Mouse (Mus musculus): ENCODE data around the gene Apex1. TPM values are rescaled to one million over a fixed set of nuclear protein-coding genes. Genes with fewer than 3 reads are reported as not detected.
A peak's percentile ranks its signal among the peaks of the same experiment; 100 is the strongest.
"Not testable (repeated sequence)": the region's sequence is repeated elsewhere in the genome, so short reads cannot be mapped to it uniquely, and the experiment has no call there.

Gene Apex1
- polyA plus RNA-seq, 1 experiment from 2014 or later, result 227 TPM

DNA sequence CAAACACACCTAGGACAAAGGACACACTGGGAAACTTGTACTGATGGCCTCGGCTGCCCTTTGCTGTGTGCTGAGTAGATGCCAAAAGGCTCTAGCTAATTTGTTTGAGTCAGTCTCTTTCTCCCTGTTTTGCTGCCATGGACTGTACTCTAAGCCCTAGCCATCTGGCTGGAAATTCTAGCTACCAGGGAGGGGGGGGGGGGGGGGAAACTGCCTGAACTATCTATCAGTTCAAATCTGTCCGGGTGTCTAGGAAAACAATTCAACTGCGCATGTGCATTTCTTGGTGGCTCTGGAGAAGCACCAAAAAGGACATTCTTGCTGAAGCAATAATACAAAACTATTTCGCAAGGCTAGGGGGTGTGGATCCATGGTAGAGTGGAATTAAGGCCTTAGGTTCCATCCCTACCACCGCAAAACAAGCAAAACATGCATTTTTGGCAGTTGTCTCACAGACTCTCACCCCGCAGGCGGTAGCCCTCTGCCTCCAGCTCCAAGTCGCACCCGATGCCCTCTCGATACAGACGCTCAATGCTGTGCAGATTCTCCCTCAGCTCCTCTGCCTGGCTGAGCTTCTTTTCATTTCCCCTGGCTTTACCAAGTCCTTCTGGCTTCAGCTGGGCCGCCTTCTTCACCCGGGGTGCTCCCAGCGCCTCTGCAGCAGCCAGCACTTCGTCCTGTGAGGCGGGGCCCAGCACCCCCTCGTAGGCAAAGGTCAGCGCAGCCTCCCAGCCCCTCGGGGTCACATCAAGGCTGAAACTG is 28.6 kb upstream of the Apex1 start:
- H3K27ac ChIP-seq (replicated peaks; ENCODE audit: low read depth, low read length), result no peak overlapping the region
- no peaks in the 10 kb centered on the region for H3K4me1 ChIP-seq (ENCODE audit: control insufficient read depth, insufficient read depth, low read length)
- H3K9ac ChIP-seq (replicated peaks; ENCODE audit: low read length), result peak overlapping the region; percentile 55
- H3K9me3 ChIP-seq (ENCODE audit: control insufficient read depth, low read length), result no peaks in the 10 kb centered on the region
- peak overlapping the region; percentile 42 for H3K4me3 ChIP-seq (replicated peaks; ENCODE audit: low read depth, low read length)
- ATAC-seq (ENCODE audit: low FRiP score, low TSS enrichment), result 0 out of 2 replicates have a peak, but pooled peaks have one; percentile 31
- H3K4me2 ChIP-seq (ENCODE audit: low read length), result peak overlapping the region; percentile 79
- WGBS, result 14% methylated on average over 19 of the region's 19 CpGs
- H3K36me3 ChIP-seq (ENCODE audit: control insufficient read depth, insufficient read depth, low read length), result no peaks in the 10 kb centered on the region
- no peaks in the 10 kb centered on the region for H3K27me3 ChIP-seq (ENCODE audit: control insufficient read depth, insufficient read depth, low read length)
- DNase-seq, result peak; percentile 53

GRCm38 (mm10) chr14:50896747-50897373 is 27.9 kb upstream of the Apex1 start:
- Histone ChIP-seq H3K27me3 (ENCODE audit: control insufficient read depth, insufficient read depth, low read length) (no peaks in the 10 kb centered on the region), H3K36me3 (ENCODE audit: control insufficient read depth, insufficient read depth, low read length) (no peaks in the 10 kb centered on the region), H3K27ac (replicated peaks; ENCODE audit: low read depth, low read length) (no peak overlapping the region), H3K4me3 (replicated peaks; ENCODE audit: low read depth, low read length) (peak overlapping the region; percentile 42), H3K9ac (replicated peaks; ENCODE audit: low read length) (peak overlapping the region; percentile 55), H3K9me3 (ENCODE audit: control insufficient read depth, low read length) (no peaks in the 10 kb centered on the region), H3K4me1 (ENCODE audit: control insufficient read depth, insufficient read depth, low read length) (no peaks in the 10 kb centered on the region), H3K4me2 (ENCODE audit: low read length) (peak overlapping the region; percentile 79)
- WGBS, result 18% methylated on average over 23 of the region's 23 CpGs
- DNase-seq (peak; percentile 65), ATAC-seq (ENCODE audit: low FRiP score, low TSS enrichment) (peak; percentile 29; the same call in 1 of the 2 replicates)

DNA sequence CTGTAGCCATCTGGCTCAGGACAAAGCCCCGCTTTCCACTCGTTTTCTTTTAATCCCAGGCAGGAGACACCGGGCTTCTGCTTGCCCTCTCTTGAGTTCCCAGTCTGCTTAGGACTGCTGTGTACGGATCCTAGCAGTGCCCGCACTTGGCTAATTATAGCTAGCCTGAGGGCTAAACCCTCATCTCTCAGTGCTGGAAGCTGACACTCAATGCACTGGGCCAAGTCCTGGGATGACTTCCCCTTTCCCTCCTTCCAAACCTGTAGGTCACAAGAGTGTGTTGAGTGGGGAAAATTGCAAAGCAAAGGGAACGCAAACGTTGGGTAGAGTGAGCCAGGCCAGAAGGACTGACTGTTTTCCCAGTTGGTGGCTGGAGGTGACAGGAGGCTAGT is 27.4 kb upstream of the Apex1 start, which contains the start of gene Klhl33:
Klhl33 (minus strand) TSS at position 134 of the 392 bp plus-strand sequence.
- Histone ChIP-seq H3K4me1 (ENCODE audit: control insufficient read depth, insufficient read depth, low read length) (no peaks in the 10 kb centered on the region), H3K27me3 (ENCODE audit: control insufficient read depth, insufficient read depth, low read length) (no peaks in the 10 kb centered on the region), H3K27ac (replicated peaks; ENCODE audit: low read depth, low read length) (no peak within 1 kb of the TSS), H3K4me3 (replicated peaks; ENCODE audit: low read depth, low read length) (peak within 1 kb of the TSS; percentile 42), H3K4me2 (ENCODE audit: low read length) (peak within 1 kb of the TSS; percentile 79), H3K36me3 (ENCODE audit: control insufficient read depth, insufficient read depth, low read length) (no peaks in the 10 kb centered on the region), H3K9me3 (ENCODE audit: control insufficient read depth, low read length) (no peaks in the 10 kb centered on the region), H3K9ac (replicated peaks; ENCODE audit: low read length) (peak within 1 kb of the TSS; percentile 55)
- 40% methylated on average over 7 of the region's 7 CpGs for WGBS
- ATAC-seq (ENCODE audit: low FRiP score, low TSS enrichment) (no peak), DNase-seq (no peak)

DNA sequence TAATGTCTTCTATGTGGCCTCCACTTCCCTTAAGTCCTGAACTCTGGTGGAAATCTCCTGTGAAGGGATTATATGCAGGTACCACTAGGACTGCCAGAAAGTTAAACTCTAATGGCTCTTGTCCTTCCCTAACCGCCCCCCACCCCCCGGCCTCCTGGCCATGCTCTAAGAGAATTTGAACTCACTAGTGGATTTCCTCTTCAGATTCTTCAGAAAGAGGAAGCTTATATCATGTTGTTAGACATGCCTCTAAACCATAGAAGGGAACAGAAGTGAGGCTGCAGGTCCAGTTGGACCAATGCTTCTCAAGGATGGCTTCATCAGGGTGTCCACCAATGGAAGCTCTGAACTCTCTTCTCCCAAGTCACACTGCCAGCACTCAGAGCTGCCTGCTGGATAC is 26.8 kb upstream of the Apex1 start:
- ATAC-seq (ENCODE audit: low FRiP score, low TSS enrichment); H3K27ac ChIP-seq (replicated peaks; ENCODE audit: low read depth, low read length); H3K4me3 ChIP-seq (replicated peaks; ENCODE audit: low read depth, low read length); H3K4me1 ChIP-seq (ENCODE audit: control insufficient read depth, insufficient read depth, low read length); H3K4me2 ChIP-seq (ENCODE audit: low read length); H3K36me3 ChIP-seq (ENCODE audit: control insufficient read depth, insufficient read depth, low read length); DNase-seq; H3K27me3 ChIP-seq (ENCODE audit: control insufficient read depth, insufficient read depth, low read length); H3K9ac ChIP-seq (replicated peaks; ENCODE audit: low read length); H3K9me3 ChIP-seq (ENCODE audit: control insufficient read depth, low read length): not testable (repeated sequence)
- 92% methylated on average over 2 of the region's 2 CpGs for WGBS

DNA sequence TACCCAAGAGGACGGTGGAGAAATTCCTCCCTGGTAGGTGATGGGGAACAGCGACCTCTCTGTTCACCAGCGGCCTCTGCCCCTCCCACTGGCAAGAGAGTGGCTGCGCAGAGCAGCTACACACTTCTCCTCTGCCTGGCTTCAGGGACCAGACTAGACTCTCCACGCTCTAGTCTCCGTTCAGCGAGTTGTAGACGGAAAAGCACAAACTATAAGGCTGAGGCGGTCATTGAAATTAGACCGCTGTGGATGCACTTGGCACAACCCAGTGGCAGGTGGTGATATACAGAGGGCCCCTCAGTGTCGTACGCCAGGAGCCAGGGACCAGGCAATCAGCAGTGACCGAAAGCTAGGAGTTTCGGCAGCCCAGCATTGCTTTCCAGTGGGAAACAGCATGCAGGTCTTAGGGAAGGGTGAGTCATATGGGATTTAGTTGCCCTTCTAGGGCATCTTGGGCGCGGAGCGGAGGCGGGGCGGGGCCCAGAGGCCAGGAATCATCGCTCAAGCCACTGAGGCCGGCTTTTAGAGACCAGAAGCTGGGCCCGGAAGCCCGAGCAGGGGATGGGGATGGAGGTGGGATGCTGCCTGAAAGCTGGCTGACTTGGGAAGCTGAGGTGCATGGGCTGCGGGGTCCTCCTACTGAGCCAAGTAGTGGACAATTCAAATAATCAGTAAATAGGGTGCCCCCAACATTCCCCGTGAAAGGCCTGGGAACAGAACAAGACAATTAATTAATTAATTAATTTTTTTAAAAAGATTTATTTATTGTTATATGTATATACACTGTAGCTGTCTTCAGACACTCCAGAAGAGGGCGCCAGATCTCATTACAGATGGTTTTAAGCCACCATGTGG is 20.6 kb upstream of the Apex1 start:
- Histone ChIP-seq H3K4me1 (ENCODE audit: control insufficient read depth, insufficient read depth, low read length) (no peaks in the 10 kb centered on the region; the same call in 1 of the 2 replicates), H3K4me3 (replicated peaks; ENCODE audit: low read depth, low read length) (peak overlapping the region; percentile 39), H3K27ac (replicated peaks; ENCODE audit: low read depth, low read length) (peak overlapping the region; percentile 32; the same call in 1 of the 2 replicates), H3K4me2 (ENCODE audit: low read length) (peak overlapping the region; percentile 64), H3K27me3 (ENCODE audit: control insufficient read depth, insufficient read depth, low read length) (no peaks in the 10 kb centered on the region), H3K36me3 (ENCODE audit: control insufficient read depth, insufficient read depth, low read length) (no peaks in the 10 kb centered on the region), H3K9me3 (ENCODE audit: control insufficient read depth, low read length) (no peaks in the 10 kb centered on the region), H3K9ac (replicated peaks; ENCODE audit: low read length) (peak overlapping the region; percentile 54)
- peak; percentile 74 for DNase-seq
- 3% methylated on average over 26 of the region's 26 CpGs for WGBS
- peak; percentile 66 for ATAC-seq (ENCODE audit: low FRiP score, low TSS enrichment)

- no peaks in the 10 kb centered on the region for H3K9me3 ChIP-seq (ENCODE audit: control insufficient read depth, low read length)
- H3K4me1 ChIP-seq (ENCODE audit: control insufficient read depth, insufficient read depth, low read length), result no peaks in the 10 kb centered on the region; the same call in 1 of the 2 replicates
- no peak overlapping the region for H3K9ac ChIP-seq (replicated peaks; ENCODE audit: low read length)
- no peak overlapping the region for H3K4me3 ChIP-seq (replicated peaks; ENCODE audit: low read depth, low read length)
- no peaks in the 10 kb centered on the region for H3K27me3 ChIP-seq (ENCODE audit: control insufficient read depth, insufficient read depth, low read length)
- WGBS, result 85% methylated on average over 4 of the region's 4 CpGs
- no peak overlapping the region for H3K27ac ChIP-seq (replicated peaks; ENCODE audit: low read depth, low read length)
- DNase-seq (no peak), ATAC-seq (ENCODE audit: low FRiP score, low TSS enrichment) (no peak)
- H3K4me2 ChIP-seq (ENCODE audit: low read length), result no peak overlapping the region
- no peaks in the 10 kb centered on the region for H3K36me3 ChIP-seq (ENCODE audit: control insufficient read depth, insufficient read depth, low read length)
These were observed 20.0 kb upstream of the Apex1 start for GRCm38 (mm10) chr14:50904828-50905129.

- not testable (repeated sequence) for H3K36me3 ChIP-seq (ENCODE audit: control insufficient read depth, insufficient read depth, low read length); H3K4me3 ChIP-seq (replicated peaks; ENCODE audit: low read depth, low read length); H3K9ac ChIP-seq (replicated peaks; ENCODE audit: low read length); H3K27ac ChIP-seq (replicated peaks; ENCODE audit: low read depth, low read length); H3K4me2 ChIP-seq (ENCODE audit: low read length); ATAC-seq (ENCODE audit: low FRiP score, low TSS enrichment); H3K9me3 ChIP-seq (ENCODE audit: control insufficient read depth, low read length); H3K27me3 ChIP-seq (ENCODE audit: control insufficient read depth, insufficient read depth, low read length); DNase-seq; H3K4me1 ChIP-seq (ENCODE audit: control insufficient read depth, insufficient read depth, low read length)
These were observed 19.4 kb upstream of the Apex1 start for GRCm38 (mm10) chr14:50905327-50905726.

- Histone ChIP-seq H3K4me3 (replicated peaks; ENCODE audit: low read depth, low read length) (no peak overlapping the region), H3K4me1 (ENCODE audit: control insufficient read depth, insufficient read depth, low read length) (no peaks in the 10 kb centered on the region; the same call in 1 of the 2 replicates), H3K27me3 (ENCODE audit: control insufficient read depth, insufficient read depth, low read length) (no peaks in the 10 kb centered on the region), H3K27ac (replicated peaks; ENCODE audit: low read depth, low read length) (no peak overlapping the region), H3K4me2 (ENCODE audit: low read length) (no peak overlapping the region), H3K9me3 (ENCODE audit: control insufficient read depth, low read length) (no peaks in the 10 kb centered on the region), H3K9ac (replicated peaks; ENCODE audit: low read length) (no peak overlapping the region), H3K36me3 (ENCODE audit: control insufficient read depth, insufficient read depth, low read length) (peaks cover 18% of the 10 kb centered on the region)
- DNase-seq (no peak), ATAC-seq (ENCODE audit: low FRiP score, low TSS enrichment) (no peak)
- 91% methylated on average over 4 of the region's 4 CpGs for whole genome bisulfite sequencing
These were observed 16.6 kb upstream of the Apex1 start for GRCm38 (mm10) chr14:50908126-50908525.
